Mouse (Mus musculus) testis, adult 2 months (tissue): ENCODE results near the gene Wdr35. TPM values are rescaled to one million over a fixed set of nuclear protein-coding genes. Genes with fewer than 3 reads are reported as not detected.
"Not testable (repeated sequence)": the region's sequence is repeated elsewhere in the genome, so short reads cannot be mapped to it uniquely, and the experiment has no call there.

Experiments used
- H3K27ac ChIP-seq: fragments of 200-500 bp; 2 replicates; pipeline ENCODE4 v1.5.1; 2012; ENCODE audit warnings: low read depth, low read length; ENCODE audit not compliant: control insufficient read depth, insufficient read depth
- H3K27me3 ChIP-seq: fragments of 200-500 bp; 2 replicates; pipeline ENCODE4 v1.6.1; 2012; ENCODE audit warnings: mild to moderate bottlenecking, low read length, moderate library complexity; ENCODE audit not compliant: control insufficient read depth, insufficient read depth
- H3K36me3 ChIP-seq: fragments of 200-500 bp; 2 replicates; pipeline ENCODE4 v1.6.1; 2012; ENCODE audit warnings: mild to moderate bottlenecking, low read length; ENCODE audit not compliant: control insufficient read depth, insufficient read depth
- H3K4me1 ChIP-seq: fragments of 200-500 bp; 2 replicates; pipeline ENCODE4 v1.6.1; 2012; ENCODE audit warnings: low read length; ENCODE audit not compliant: control insufficient read depth, insufficient read depth
- H3K4me3 ChIP-seq: fragments of 200-500 bp; 2 replicates; pipeline ENCODE4 v1.5.1; 2012; ENCODE audit warnings: low read depth, mild to moderate bottlenecking, low read length, moderate library complexity, mixed read lengths; ENCODE audit not compliant: control insufficient read depth
- CTCF ChIP-seq: fragments of 200-500 bp; IDR thresholded peaks from 2 replicates; pipeline ENCODE4 v1.5.1; 2012; ENCODE audit warnings: low read depth, mild to moderate bottlenecking, inconsistent platforms, low read length, moderate library complexity; ENCODE audit not compliant: control insufficient read depth, insufficient read depth, insufficient replicate concordance
- POLR2A ChIP-seq: fragments of 200-500 bp; IDR thresholded peaks from 2 replicates; pipeline ENCODE4 v1.6.1; 2012; ENCODE audit warnings: low read depth, mild to moderate bottlenecking, inconsistent platforms, low read length, moderate library complexity; ENCODE audit not compliant: control insufficient read depth
- polyA plus RNA-seq: library from polyadenylated mRNA; depleted of rRNA; stranded (reverse); fragments of >200 nt; gene quantifications from 2 replicates; pipeline ENCODE4 v1.2.3, GENCODE M21; 2012

Gene Wdr35
- polyA plus RNA-seq, 1 experiment: 37.6 TPM

DNA sequence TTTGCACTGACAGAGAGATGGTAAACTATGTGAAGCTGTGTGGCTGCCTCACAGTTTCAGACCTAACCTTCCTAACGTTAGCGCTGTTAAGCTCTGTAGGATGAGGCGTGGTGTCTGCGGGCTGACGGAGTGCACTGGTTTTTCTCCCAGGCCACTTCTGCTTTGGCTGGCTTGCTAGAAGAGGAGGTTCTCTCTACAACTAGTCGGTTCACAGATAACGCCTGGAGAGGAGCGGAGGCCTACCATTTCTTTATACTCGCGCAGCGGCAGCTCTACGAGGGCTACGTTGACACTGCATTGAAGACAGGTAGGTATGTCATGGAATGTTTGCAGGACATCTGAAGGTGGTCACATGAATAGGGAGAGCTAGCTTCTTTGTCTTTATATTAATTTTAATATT is 51.0 kb downstream of the Wdr35 start:
- Histone ChIP-seq H3K27ac (no peak overlapping the region), H3K36me3 (peaks cover 2% of the 10 kb centered on the region), H3K4me3 (no peak overlapping the region), H3K4me1 (no peaks in the 10 kb centered on the region), H3K27me3 (no peaks in the 10 kb centered on the region)
- no peak for TF ChIP-seq POLR2A
- no peak for TF ChIP-seq CTCF

- H3K4me1 ChIP-seq: no peaks in the 10 kb centered on the region; the same call in 1 of the 2 replicates
- TF ChIP-seq POLR2A: no peak
- H3K27me3 ChIP-seq: no peaks in the 10 kb centered on the region
- no peak overlapping the region for H3K27ac ChIP-seq
- no peak overlapping the region for H3K4me3 ChIP-seq
- H3K36me3 ChIP-seq: peaks cover 2% of the 10 kb centered on the region
These were observed 53.2 kb downstream of the Wdr35 start for GRCm38 (mm10) chr12:9026843-9027242.

GRCm38 (mm10) chr12:9028816-9029215 is 55.1 kb downstream of the Wdr35 start:
- H3K36me3 ChIP-seq, H3K27me3 ChIP-seq, H3K4me1 ChIP-seq, H3K27ac ChIP-seq: not testable (repeated sequence)
- H3K4me3 ChIP-seq: peak overlapping the region; percentile 55

DNA sequence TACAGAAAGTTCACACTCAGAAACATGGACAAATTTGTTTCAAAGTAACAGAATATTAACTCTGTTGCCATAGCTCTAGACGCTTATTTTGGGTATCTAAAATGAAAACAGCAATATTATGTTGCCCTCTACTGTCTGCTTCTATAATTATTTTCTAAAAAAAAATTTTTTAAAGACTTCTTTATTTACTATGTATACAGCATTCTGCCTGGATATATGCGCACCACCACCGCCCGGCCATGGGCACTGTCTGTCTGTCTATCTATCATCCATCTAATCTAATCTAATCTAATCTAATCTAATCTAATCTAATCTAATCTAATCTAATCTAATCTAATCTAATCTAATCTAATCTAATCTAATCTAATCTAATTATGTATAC is 55.8 kb downstream of the Wdr35 start:
- Histone ChIP-seq H3K27ac (no peak overlapping the region), H3K27me3 (no peaks in the 10 kb centered on the region), H3K36me3 (peaks cover 2% of the 10 kb centered on the region), H3K4me1 (no peaks in the 10 kb centered on the region; the same call in none of the 2 replicates), H3K4me3 (peak overlapping the region; percentile 92)
- TF ChIP-seq CTCF (no peak), POLR2A (no peak)

DNA sequence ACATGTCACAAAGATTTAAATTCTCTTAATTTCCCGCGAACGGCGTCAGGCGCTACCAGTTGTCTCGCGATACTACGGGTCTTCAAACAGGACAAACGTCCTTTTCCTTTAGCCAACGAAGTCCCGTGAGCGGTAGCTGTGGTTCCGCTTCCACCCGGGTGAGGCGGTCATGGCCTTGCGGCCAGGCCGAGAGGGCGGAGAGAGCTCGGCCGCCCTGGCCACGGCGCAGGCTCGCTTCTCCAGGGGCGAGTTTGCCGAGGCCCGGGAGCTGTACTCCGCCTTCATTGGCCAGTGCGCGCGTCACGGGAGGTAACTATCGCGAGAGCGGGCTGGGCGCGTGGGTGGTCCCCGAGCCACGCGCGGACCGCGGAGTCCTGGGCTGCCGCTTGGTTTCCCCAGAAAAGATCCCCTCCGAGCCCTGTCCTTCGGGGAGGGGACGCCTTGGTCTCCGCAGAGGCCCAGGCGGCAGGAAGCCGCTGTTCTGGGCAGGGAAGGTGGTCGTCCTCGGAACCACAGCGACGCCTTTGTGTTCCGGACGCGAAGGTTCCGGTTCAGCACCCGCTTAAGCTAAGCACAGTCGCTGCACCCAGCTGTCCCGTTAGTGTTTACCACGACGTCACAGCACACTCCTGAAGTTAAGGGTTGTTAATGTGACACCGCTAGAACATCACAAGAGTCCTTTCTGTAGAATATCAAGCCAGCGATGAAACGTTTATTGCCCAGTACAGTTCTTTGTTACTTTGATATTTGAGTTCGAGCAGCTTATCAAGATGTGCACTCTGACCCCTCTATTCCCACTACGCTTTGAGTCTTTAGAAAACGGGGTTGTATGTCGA is 56.4 kb downstream of the Wdr35 start, which contains the start of gene Ttc32:
Gene Ttc32, plus strand, starts transcription at position 110 of the 836 bp plus-strand sequence.
- Histone ChIP-seq H3K36me3 (no peaks in the 10 kb centered on the region; the same call in 1 of the 2 replicates), H3K4me1 (no peaks in the 10 kb centered on the region; the same call in none of the 2 replicates), H3K27me3 (no peaks in the 10 kb centered on the region), H3K27ac (peak within 1 kb of the TSS; percentile 99), H3K4me3 (peak within 1 kb of the TSS; percentile 92)
- TF ChIP-seq CTCF (peak; percentile 9; the same call in 1 of the 2 replicates), POLR2A (peak; percentile 96)

GRCm38 (mm10) chr12:9031166-9031565 is 57.5 kb downstream of the Wdr35 start:
- peak overlapping the region; percentile 61 for H3K27ac ChIP-seq
- no peaks in the 10 kb centered on the region for H3K27me3 ChIP-seq
- H3K4me3 ChIP-seq: peak overlapping the region; percentile 92
- H3K4me1 ChIP-seq: no peaks in the 10 kb centered on the region; the same call in none of the 2 replicates
- no peak for TF ChIP-seq POLR2A
- TF ChIP-seq CTCF: no peak
- H3K36me3 ChIP-seq: no peaks in the 10 kb centered on the region; the same call in 1 of the 2 replicates

DNA sequence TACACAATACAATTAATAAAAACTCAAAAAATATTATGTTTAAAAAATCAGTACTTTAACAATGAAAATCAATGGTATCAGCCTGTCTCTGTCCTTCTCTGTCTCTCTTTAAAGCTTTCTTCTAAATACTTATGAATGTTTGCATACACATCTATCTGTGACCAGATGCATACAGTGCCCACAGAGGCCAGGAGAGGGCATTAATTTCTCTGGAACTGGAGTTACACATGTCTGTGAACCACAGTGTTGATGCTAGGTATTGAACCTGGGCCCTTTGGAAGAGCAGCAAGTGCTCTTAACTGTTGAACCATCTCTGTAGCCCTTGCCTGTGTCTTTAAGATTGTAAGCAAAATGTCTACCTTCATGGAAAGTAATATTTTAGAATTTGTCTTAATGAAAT is 59.4 kb downstream of the Wdr35 start:
- no peak for TF ChIP-seq POLR2A
- TF ChIP-seq CTCF: no peak
- no peak overlapping the region for H3K27ac ChIP-seq
- H3K4me1 ChIP-seq: no peaks in the 10 kb centered on the region; the same call in none of the 2 replicates
- H3K4me3 ChIP-seq: no peak overlapping the region
- no peaks in the 10 kb centered on the region; the same call in 1 of the 2 replicates for H3K36me3 ChIP-seq
- H3K27me3 ChIP-seq: no peaks in the 10 kb centered on the region

DNA sequence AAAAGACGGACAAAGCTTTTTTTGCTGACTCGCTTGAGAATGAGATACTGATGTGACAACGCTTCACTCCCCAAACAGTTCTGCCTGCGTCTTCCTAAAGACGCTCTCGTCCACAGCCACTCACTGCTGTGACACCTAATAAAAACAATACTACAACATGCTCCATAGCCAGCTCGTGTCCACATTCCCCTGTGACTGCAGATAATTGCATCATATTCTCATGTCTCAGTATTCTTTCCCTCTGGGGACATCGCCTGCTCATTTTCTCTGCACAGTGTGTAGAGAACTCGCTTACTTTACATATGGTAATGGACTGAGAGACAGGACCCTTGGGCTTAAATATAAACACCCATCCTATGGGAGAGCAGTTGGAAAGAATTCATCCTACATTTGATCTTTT is 62.7 kb downstream of the Wdr35 start:
- H3K27me3 ChIP-seq: no peaks in the 10 kb centered on the region
- H3K4me3 ChIP-seq: no peak overlapping the region
- no peaks in the 10 kb centered on the region for H3K36me3 ChIP-seq
- no peaks in the 10 kb centered on the region; the same call in 1 of the 2 replicates for H3K4me1 ChIP-seq
- no peak overlapping the region for H3K27ac ChIP-seq
- TF ChIP-seq POLR2A (no peak), CTCF (no peak)
